Mouse (Mus musculus): ENCODE results near the gene Il5. TPM values are rescaled to one million over a fixed set of nuclear protein-coding genes. Genes with fewer than 3 reads are reported as not detected.

Il5 gene
- polyA plus RNA-seq (2017; shearing (Covaris generic)) = not detected

DNA sequence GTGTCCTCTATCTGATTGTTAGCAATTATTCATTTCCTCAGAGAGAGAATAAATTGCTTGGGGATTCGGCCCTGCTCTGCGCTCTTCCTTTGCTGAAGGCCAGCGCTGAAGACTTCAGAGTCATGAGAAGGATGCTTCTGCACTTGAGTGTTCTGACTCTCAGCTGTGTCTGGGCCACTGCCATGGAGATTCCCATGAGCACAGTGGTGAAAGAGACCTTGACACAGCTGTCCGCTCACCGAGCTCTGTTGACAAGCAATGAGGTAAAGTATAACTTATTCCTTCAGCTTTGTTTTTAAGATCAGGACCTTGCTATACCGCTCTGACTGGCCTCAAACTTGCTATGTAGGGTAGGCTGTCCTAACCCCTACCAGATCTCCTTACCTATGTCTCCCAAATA lies at the start of gene Il5:
Gene Il5, plus strand, starts transcription at position 80 of the 400 bp plus-strand sequence.
- no peak for ATAC-seq

DNA sequence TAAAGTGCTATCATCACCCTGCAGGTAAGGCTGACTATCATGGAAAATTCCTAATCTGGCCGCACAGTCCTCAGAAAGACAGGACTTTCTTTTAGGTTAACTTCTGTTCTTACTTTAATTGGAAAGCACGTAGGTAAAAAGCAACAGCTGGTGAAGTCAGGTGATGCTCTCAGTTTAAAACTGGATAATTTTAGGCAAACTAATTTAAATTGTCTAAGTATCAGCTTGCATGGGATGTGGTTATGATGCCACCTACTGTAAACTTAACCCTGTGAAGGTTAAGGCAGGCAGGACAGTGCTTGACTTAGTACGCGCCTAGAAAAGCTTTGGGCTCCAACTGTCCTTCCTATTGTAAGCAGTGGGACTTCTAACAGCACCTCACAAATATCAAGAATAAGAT lies 49.2 kb upstream of the Il5 start:
- ATAC-seq = no peak

DNA sequence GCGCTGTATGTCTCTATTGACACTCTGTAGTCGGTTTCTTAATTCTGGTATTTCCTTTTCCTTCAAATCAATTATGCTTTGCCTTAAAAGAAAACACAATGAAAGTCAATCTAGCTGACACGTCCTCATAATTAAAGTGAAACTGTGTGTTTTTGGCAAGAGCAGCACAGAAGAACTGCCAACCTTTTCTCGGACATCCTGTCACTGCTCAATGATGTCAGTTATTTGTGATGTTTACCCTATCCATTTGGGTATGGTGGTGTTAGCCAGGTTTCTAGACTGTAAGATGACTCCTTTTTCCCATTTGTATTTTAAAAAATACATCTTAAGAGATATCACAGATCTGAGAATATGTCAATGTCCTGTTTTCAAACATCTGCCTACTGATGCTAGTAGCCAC lies 40.5 kb upstream of the Il5 start:
- no peak for ATAC-seq

DNA sequence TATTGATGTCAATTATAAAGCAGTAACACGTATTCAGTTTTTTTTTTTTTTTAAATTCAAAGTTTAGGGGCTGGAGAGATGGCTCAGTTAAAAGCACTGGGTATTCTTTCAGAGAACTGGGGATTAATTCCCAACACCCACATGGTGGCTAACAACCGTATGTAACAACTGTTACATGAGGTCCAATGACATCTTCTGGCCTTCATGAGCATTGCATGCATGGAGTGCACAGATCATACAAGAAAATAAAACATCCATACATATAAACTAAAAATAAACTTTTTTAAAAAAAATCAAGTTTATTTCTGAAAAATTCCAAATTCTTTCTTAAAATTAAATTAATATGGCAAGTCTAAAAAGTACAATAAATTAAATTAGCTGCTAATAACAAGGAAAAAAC lies 38.9 kb upstream of the Il5 start:
- ATAC-seq = no peak

DNA sequence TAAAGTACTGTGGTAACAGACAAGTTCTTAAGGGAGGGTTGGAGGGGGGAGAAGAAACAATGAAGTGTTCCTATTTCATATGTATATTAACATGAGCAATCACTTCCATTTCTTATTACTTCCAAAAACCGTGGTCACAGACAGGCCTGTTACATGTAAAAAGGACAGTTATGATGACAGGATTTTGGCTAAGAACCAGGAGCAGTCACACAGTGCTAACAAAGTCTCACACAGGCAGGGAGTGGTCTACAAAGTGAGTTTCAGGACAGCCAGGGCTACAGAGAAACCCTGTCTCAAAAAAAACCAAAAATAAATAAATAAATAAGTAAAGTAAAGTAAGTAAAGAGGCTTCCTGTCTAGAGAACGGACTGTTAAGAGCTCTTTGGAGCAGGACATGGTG lies 38.4 kb upstream of the Il5 start:
- no peak for ATAC-seq

DNA sequence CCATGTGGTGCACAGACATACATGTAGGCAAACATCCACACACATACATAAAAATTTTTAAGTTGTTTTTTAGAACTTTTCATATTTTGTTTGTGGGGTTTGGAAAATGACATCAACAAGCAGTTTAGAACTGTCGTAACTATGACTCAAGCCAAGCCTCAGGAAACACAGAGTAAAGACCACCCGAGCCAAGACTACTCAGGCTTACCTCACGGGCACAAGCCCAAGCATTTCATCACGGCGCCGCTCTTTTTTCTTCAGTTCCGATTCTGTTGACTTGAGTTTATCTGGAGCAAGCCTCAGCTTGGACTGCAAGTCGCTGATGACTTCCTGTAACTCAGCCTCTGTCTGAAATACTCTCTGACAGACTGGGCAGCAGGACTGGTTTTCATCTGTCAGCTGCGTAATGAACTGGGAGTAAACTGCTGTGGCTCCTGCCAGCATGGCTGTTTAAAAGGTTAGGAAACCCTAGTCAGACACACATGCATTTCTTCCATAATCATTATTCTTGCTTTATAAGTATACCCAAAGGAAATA lies 37.5 kb upstream of the Il5 start:
- no peak for ATAC-seq

DNA sequence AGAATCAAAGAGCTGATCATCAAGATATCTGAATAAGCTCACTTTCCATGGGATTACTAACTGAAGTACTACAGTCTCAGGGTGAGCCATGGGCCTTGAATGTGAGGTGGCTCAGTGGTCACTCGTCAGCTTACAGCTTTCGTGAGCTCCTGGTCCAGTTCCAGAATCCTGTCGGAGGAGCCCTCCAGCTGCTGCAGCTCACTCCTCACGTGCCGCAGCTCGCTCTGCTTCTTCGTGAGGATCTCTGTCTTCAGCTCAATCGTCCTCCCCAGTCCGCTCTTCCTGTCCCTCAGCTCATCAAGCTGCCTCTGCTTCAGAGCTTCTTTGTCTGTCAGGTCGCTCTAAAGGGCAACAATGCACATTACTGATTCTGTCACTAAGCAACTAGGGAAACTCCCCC lies 28.6 kb upstream of the Il5 start:
- ATAC-seq = no peak

DNA sequence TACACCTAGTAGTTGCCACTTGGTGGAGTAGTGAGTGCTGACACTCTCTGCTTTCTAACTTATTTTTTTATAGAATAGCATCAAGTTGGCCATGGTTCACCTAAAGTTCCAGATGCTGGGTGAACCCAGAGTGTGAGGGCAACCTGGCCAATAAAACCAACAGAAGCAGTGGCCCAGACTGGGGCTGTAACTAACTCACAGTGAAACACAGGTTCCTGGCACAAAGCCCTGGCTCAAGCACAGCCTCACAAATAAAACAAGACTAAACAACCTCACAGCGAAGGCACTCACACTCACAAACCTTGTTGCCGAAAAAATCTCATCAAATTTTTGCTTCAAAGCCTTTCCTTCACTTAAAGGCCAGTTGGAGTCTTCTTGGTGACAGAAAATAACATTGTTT lies 22.1 kb upstream of the Il5 start:
- ATAC-seq = no peak

DNA sequence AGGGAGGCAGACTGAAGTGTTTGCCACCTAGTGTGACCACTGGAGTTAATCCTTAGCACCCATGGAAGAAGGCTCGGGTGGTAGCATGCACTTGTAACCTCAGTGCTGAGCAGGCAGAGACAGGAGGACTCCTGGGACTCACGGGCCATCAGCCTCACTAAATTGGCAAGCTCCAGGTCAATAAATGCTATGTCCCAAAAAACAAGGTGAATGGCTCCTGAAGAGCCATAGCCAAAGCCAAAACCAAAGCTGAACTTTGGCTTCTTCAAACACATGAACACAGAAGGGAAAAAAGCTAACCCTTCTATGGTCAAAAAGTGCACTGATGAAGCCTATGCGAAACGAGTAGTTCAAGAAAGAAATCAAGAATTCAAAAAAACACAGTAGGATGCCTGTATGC lies 21.2 kb upstream of the Il5 start:
- ATAC-seq = no peak

DNA sequence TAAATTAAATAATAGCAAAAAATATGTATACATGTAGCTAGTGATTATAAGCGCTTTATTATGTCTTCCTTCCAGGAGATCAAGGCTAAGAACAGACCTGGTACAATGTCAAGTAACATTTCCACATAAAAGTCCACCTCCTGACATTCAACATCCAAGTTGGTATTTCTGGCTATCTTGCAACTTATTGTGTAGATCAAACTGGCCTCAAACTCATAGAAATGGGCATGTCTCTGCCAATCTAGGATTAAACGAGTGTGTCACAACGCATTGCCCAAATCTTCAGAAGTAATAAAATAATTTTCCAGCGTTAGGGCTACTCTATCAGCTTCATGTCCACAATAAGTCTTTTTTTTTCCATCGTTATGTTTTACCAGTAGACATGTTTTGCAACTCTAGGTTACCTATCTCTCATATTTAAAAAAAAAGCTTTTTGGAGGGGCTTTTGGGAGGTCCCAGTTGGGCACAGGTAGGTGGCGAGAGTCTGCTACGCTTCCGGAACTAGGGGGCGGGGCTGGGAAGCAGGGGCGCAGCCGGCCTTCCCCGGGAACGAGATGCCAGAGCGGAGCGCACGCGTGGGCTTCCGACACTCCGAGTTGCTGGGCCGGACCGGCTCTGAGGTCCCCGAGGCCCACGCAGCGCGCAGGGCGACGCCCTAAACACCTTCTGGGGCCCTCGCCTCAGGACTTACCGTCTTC lies 14.2 kb upstream of the Il5 start:
- peak; percentile 39 for ATAC-seq

DNA sequence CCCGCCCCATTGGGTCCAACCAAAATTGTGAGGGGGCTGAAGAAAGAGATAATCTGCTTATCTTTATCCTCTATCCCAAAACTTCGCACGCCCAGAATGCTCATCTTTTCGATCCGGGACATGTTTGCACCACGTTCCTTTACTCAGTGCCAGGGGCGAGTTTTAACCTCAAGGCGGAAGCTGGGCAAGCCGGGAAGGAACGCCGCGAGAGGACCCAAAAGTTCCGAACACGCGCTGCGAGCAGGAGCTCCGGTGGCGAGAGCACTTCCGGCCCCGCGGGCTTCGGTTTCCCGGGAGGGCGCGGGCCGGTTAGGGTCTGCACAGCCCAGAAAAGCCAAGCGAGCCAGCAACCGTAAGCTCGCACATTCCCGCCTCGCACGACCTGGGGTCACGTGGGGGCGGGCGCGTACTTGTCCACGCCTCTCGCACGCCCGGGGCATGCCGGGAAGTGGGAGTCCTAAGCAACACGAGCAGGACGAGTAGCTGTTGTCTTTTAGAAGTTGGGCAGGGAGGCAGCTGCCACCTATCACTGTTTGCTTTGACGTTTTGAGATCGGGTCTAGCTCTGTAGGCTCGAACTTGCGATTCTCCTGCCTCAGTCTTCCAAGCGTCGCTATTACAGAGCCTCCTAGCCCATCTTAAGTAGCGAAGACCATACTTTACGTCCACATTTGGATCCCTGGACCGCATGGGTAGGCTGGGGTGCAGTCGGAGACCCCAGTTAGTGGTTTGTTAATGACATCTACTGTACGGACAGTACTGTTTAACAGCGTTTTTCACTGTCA lies 13.5 kb upstream of the Il5 start, which contains the start of gene Rad50:
Gene Rad50, minus strand, starts transcription at position 386 of the 784 bp plus-strand sequence.
- ATAC-seq = peak; percentile 96

DNA sequence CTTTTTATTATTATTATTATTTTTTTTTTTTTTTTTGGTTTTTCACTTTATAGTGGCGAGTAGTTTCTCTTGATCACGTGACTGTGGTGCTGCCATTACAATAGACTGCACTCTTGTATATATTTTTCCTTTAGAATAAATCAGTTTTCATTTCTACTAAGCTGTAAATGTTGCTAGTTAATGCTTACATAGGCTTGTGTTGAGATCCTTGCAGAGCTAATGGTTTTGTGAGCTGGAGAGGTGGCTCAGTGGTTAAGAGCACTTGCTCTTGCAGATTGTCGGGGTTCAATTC lies 12.9 kb upstream of the Il5 start:
- ATAC-seq = no peak

DNA sequence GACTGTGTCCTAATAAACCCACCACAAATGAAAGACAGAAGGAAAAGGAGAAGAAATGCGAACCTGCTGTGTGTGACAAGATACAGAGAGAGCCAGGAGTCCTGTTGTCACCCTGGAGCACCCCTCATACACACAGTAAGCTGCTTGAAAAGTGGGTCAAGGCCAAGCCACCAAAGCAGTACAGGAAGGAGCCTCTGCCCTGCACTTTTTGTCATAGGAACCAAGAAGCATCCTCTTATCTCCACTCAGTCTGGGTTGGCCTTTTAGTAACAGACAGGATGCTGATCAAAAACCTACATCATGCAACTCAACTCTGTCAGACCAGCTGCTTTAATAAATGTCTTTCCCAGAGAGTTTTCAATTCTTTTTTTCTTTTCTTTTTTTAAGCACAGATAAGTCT lies 893 bp upstream of the Il5 start:
- no peak for ATAC-seq

DNA sequence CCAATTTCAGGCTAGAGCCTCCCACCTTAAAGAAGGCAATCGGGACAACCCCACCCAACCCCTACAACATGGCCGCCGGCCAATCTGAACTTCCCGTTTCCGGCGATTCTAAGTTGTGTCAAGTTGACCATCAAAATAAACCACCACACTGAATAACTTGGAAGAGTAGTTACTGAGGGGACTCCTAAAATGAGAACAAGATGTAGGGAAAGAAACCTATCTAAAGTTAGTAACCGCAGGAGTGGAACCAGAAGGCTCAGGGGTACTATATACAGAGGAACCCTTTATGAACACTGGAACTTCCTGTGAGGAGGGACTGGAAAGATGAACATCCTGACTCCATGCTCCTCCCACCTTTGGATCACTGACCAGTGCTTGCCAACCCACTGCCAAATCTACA lies 10.9 kb downstream of the Il5 start:
- ATAC-seq = no peak

DNA sequence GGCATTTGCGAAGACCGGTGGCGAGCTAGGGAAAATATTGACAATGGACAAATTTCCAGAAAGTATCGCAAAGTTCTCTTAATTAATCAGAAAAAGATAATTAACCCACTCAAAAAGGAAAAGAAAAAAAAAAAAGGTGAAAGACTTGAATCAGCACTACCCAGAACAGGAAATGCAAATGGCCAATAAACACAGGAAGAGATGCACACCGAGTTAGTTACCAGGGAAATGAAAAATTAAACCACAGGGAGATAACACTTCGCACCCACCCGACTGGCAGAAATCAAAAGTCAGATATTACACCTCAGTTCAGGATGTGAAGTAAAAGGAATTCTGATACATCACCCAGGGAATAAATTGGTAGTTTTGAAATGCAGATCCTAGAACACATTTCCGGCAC lies 11.7 kb downstream of the Il5 start:
- no peak for ATAC-seq

DNA sequence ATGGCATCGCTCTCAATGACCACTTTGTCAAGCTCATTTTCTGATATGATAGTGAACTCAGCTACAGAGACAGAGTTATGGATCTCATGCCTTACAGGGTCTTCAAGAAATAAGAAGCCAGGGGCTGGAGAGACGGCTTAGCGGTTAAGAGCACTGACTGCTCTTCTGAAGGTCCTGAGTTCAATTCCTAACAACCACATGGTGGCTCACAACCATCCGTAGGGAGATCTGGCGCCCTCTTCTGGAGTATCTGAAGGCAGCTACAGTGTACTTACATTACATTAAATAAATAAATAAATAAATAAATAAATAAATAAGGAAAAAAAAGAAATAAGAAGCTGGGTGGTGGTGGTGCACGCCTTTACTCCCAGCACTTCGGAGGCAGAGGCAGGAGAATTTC lies 13.2 kb downstream of the Il5 start:
- no peak for ATAC-seq

DNA sequence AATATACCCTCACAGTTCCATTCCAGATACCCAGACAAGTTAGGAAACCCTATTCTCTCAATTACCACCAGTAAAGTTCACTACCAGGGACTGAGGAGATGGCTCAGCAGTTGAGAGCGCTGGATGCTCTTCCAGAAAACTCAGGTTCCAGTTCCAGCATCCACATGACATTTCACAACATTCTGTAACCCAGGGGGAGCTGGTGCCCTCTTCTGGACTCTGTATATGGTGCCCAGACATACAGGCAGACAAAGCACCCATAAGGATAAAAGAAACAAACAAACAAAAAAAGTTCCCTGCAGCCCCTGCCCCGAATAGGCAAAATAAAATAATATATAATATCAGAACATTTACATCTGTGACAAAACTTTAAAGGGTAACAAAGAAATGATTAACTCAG lies 13.8 kb downstream of the Il5 start:
- no peak for ATAC-seq

DNA sequence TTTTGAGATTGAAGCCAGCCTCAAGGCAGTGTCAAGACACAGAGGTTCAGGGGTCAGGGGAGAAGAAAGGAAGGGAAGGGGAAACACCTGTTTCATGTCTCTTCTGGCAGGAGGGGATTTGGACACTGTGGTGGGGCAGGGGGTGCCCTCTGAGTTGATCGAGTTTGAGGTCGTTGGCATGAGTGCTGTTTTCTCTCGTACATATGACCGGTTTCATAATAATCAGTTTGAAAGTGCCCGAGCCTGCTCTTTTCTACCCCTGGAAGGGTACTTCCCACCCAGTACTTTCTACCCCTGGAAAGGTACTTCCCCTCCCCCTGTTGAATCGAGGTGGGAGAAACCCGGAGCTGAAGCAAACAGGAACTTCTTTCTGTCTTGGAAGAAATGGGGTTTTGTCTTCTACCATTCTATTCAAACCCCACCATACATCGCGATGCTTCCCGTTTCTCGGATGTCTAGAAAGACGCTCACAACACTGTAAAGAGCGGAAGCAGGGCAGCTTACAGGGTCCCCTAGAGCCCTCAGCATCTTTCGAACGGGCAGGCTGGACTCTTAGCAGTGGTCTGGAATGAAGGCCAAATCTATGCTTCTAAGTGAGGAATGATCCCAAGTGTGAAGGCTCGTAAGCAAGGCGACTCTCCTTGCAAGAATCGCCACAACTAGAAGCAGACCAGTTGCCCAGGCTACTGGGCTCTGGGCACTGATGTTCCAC lies 14.5 kb downstream of the Il5 start:
- ATAC-seq = no peak

DNA sequence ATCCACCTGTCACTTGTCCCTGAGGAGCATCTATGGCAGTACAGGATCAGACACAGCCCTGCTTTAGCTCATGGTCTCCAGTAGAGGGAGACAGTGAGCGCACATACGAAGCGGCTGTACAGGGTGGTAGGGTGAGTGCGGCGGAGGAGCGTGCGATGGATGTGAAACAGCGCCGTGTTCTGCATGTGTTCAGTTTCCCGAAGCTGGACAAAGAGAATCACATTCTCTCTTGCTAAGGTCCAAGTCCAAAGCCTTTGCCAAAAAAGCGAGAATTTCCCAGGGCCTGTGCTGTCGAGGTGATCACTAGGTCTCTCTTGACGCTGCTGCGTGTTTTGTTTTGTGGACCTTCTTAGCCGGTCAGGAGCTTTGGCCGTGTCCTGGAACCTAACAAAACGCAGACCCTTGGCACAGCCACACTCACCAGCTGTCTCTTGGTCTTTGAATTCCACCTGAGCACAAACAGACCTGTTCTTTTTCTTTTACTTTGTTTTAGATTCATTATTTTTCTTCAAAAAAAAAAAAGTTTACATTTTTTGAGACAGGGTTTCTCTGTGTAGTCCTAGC lies 15.2 kb downstream of the Il5 start:
- ATAC-seq = peak; percentile 81

DNA sequence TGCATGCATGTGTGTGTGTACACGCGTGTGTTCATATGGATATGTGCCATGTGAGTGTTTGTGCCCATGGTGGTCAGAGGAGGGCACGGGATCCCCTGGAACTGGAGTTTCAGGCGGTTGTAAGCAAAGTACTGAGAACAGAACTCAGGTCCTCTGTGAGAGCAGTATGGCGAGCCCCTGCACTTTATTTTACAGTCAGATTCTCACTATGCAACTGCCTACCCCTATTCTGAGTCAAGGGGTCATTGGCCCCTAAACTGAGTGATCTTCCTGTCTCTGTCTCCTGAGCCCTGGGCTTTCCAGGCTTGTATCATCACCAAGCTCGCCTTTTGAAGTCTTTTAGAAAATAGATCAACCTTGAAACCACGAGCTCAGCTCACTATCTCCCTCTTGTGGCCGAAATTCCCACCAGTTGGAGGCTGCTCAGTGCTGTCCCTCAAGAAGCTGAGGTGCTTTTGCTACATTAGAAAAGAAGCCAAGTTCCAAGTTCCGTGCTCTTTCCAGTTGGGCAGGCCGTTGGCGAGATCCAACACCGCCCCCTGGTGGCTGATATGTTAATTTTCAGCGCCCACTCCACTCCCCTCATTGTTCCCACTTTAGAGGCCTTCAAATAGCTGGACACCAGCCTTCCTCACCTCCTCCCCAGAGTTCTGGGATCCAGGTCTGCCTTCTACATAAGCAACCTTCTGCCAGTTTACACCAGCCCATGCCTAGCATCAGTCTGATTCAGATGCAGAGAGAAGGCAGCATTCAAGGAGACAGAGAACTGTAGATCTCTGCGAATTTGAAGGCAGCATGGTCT lies 16.4 kb downstream of the Il5 start:
- peak; percentile 61 for ATAC-seq

DNA sequence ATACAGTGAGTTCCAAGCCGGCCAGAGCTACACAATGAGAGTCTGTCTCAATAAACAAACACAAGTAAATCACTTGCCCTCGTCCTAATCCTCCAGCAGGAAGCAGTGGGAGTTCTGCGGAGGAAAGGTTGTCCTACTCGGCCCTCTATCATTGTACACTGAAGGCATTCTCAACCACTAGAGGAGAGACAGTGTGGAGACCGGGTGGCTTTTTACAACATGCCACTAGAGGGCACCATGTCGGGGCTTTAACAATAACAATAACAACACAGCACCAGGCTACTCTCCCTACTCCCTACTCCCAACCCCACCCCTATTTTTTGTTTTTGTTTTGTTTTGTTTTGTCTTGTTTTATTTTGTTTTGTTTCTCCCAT lies 17.0 kb downstream of the Il5 start:
- ATAC-seq = peak; percentile 73

DNA sequence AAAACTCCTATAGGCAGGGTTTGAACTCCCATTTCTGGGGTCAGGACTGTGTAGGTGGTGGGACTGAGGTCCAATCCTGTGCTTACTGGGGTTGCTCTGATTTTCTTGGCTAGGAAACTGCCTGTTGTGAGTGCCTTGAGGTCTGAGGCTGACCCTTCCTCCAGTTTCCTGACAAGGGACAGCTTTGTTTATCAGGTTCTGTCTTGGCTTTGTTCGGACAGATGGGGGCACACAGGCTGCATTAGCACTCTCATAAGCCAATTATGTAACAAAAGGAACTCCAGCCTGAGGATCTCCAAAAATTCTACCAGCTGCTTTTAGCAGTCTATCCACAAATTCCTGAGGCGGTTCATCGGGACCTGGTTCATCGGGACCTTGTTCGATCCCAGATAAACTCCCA lies 21.8 kb downstream of the Il5 start:
- ATAC-seq = no peak

DNA sequence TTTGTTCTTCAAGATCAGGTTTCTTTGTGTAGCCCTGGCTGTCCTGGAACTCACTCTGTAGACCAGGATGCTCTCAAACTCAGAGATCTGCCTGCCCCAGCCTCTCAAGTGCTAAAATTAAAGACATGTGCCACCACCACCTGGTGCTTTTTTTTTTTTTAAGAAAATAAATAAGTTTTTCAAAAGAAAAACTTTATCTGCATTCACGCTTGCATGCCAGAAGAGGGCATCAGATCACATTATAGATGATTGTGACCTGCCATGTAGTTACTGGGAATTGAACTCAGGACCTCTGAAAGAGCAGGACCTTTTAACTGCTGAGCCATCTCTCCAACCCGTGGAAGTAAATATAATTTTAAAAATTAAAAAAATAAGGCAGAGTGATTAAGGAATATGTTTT lies 24.7 kb downstream of the Il5 start:
- no peak for ATAC-seq
